Mouse (Mus musculus) ZHBTc4 (cell line): ENCODE data around the gene Slc15a1.
A peak's percentile ranks its signal among the peaks of the same experiment; 100 is the strongest.

ENCODE experiments used
- DNase-seq: peaks from one replicate; pipeline ENCODE4 v3.0.0-alpha.2; 2011; ENCODE audit warnings: low read depth, low spot score

Gene Slc15a1

GRCm38 (mm10) chr14:121504781-121505484, at the start of gene Slc15a1:
TSS of gene Slc15a1 (minus strand) at chr14:121505252.
- DNase-seq = peak; percentile 64

GRCm38 (mm10) chr14:121553785-121554184, 48.7 kb upstream of the Slc15a1 start:
- DNase-seq = no peak

DNA sequence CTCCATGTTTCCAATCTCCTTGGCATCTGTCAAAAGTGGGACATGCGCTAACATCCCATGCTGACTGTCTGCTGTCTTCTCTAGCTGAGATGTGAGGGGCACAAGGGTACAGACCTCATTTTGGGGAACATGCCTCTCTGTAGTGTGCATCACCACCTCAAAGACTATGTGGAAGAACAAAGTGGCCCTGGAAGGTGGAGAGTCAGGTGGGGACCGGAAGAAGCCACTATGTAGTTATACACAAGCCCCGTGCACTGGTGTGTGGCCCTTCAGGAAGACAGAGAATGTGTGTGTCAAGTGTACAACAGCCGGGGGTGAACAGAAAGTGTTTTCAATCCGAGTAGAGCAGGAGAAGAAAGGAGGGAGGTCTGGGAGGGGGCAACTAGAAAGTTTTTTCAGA, 47.5 kb upstream of the Slc15a1 start:
- no peak for DNase-seq

GRCm38 (mm10) chr14:121549834-121550233, 44.8 kb upstream of the Slc15a1 start:
- no peak for DNase-seq

DNA sequence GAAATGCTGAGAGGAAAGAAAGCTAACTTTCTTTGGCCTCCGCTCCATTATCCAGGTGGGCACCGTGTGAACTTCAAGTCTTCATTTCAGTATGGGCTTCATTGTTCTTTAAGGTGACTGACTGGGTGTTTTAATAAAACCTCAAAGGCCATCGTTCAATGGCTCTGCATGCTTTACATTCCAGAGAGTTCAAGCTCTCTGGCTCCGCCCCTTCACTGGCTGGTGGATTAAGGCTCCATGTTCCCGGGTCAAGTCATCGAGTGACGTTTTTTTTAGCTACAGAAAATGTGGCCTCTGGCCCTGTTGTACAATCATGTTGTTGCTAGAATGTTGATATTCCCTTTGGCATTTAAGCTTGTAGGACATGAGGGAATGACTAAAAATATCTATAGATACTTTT, 42.7 kb upstream of the Slc15a1 start:
- DNase-seq = peak; percentile 98

DNA sequence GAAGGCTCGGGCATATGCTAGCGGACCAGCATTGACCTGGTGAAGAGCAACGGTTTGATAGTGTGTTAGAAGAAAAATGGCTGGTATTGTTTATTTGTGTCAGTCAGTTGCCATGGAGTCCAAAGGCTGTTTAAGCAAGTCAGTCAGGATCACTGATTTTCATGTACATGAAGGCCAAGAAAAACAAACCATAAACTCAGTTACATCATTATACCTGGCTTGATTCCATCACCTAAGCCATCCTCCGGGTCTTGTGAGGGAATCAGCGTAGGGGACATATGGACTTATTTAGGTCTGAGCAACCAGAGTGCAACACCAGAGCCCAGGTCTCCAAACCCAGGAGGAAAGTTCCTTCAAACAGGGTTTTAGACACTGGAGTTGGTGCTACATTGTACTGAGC, 41.6 kb upstream of the Slc15a1 start:
- DNase-seq = no peak

GRCm38 (mm10) chr14:121545551-121546331, 40.7 kb upstream of the Slc15a1 start:
- no peak for DNase-seq

DNA sequence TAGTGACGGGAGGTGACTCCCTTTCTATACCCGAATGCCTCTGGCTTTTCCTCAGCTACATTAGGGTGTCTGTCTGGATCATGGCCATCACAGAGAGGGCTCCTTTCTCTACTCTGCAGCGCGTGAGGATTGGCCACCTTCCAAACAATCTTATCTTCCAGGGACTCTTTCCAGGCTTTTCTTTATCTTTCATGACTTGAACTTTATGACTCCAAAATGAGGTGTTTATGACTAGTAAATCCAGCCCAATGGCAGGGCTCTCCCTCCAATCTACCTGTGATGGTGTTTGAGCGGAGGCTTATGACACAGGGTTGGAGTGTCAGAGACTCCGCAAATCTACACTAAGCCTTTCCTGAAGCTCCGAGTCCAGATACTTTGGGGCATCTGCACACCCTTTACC, 36.2 kb upstream of the Slc15a1 start:
- DNase-seq = no peak

- no peak for DNase-seq
Measured at GRCm38 (mm10) chr14:121534501-121534900, 29.4 kb upstream of the Slc15a1 start.

- no peak for DNase-seq
Measured at GRCm38 (mm10) chr14:121530853-121531252, 25.8 kb upstream of the Slc15a1 start.

GRCm38 (mm10) chr14:121527883-121528282, 22.8 kb upstream of the Slc15a1 start:
- DNase-seq = no peak

- DNase-seq = no peak
Measured at GRCm38 (mm10) chr14:121527201-121527600, 22.1 kb upstream of the Slc15a1 start.

- DNase-seq = no peak
Measured at GRCm38 (mm10) chr14:121521709-121522108, 16.7 kb upstream of the Slc15a1 start.

DNA sequence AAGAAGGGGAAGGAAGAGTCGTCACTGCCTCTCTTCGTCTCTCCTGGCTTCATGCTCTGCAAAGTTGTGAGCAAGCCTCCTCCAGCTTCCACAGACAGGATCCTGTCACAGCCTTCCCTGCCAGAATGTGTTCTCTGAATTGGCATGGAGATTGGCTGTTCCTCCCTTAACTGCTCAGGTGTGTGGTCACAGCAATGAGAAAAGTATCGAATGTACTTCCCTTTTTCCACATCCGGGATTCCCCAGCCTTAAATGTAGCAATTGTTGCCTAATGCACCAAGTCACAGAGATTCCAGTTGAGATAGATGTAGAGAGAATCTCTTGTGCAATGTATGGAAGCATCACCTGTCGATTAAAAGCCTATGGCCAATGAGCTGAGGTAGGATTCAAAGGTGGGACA, 11.8 kb upstream of the Slc15a1 start:
- DNase-seq = no peak

DNA sequence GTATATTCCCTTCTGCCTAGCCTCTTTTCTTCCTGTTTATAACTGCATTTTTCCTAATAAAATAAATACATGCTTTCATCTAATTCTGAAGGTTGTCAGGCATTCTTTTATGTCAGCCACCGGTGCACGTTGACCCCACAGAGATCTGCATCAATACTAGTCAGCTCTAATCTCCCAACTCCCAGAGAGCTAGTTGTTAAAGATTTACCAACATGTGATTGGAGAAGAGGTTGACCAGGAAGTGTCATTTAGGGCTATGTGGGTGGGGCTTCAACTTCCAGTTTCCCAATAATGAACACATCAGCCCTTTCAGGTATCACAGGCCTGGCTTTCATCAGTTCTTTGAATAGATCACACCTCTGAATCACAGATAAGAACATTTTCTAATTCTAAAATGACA, 3.9 kb upstream of the Slc15a1 start:
- no peak for DNase-seq

- peak; percentile 100 for DNase-seq
Measured at GRCm38 (mm10) chr14:121506336-121506735, 1.3 kb upstream of the Slc15a1 start.

- peak; percentile 71 for DNase-seq
Measured at GRCm38 (mm10) chr14:121505485-121505860, 421 bp upstream of the Slc15a1 start.

GRCm38 (mm10) chr14:121500577-121500976, 4.5 kb downstream of the Slc15a1 start:
- DNase-seq = no peak

- peak; percentile 38 for DNase-seq
Measured at GRCm38 (mm10) chr14:121499769-121500168, 5.3 kb downstream of the Slc15a1 start.

DNA sequence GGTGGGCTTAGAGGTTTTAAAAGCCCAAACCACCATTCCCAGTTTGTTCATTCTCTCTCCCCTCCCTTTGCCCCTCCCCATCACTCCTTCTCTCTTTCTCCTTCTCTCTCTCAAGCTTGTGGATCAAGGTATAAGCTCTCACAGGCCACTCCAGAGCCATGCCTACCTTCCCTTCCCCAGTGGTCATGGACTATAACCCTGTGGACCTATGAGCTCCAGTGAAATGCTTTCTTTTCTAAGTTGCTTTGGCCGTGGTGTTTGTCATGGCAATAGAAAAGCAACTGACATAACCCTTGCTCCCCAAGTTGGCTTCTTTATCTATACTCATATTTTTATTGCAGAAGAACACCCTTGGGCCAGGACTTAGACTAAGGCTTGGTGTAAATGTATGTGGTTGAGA, 7.3 kb downstream of the Slc15a1 start:
- DNase-seq = no peak

DNA sequence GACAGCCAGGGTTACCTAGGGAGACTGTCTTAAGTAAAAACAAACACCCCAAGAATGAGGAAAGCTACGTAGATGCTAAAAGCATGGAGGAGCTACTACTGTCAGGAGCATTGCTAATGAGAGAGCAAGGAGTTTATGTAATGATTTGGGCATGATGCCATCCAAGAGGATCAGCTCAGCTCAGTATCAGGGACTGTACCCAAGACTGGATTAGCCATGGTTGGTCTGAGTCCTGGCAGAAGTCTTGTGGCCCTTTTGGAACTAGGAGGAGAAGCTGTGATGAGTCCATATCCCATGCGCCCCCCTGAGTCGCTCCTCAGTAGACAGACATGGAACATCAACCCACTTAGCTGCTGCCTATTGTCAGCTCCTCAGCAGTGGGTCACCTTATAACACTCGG, 9.3 kb downstream of the Slc15a1 start:
- DNase-seq = no peak

- DNase-seq = no peak
Measured at GRCm38 (mm10) chr14:121495120-121495519, 9.9 kb downstream of the Slc15a1 start.

- no peak for DNase-seq
Measured at GRCm38 (mm10) chr14:121494238-121494637, 10.8 kb downstream of the Slc15a1 start.
